Mouse (Mus musculus) neural tube, embryonic 11.5 days (tissue): ENCODE data around the gene Id2. TPM values are rescaled to one million over a fixed set of nuclear protein-coding genes. Genes with fewer than 3 reads are reported as not detected.

Experiments
- ATAC-seq: fragments of 200-750 bp; cut with Nextera tagmentation; 2 replicates; pipeline ENCODE4 v1.8.0; 2017; ENCODE audit warnings: moderate number of reproducible peaks, mild to moderate bottlenecking, moderate TSS enrichment, moderate library complexity; ENCODE audit not compliant: insufficient read depth, low FRiP score, low TSS enrichment
- DNase-seq: peaks from one replicate; pipeline ENCODE4 v3.0.0-alpha.2; 2015; ENCODE audit warnings: low spot score
- H3K27ac ChIP-seq: fragments of 300-500 bp; sonication (generic); 2 replicates; pipeline ENCODE4 v1.5.1; 2014; ENCODE audit warnings: low read depth, mild to moderate bottlenecking, low read length
- H3K27me3 ChIP-seq: fragments of 300-500 bp; sonication (generic); 2 replicates; pipeline ENCODE4 v1.6.1; 2014; ENCODE audit warnings: mild to moderate bottlenecking, low read length, mixed read lengths; ENCODE audit not compliant: control insufficient read depth, insufficient read depth
- H3K36me3 ChIP-seq: fragments of 300-500 bp; sonication (generic); 2 replicates; pipeline ENCODE4 v1.6.1; 2014; ENCODE audit warnings: mild to moderate bottlenecking, low read length, moderate library complexity, mixed read lengths; ENCODE audit not compliant: control insufficient read depth, insufficient read depth
- H3K4me1 ChIP-seq: fragments of 300-500 bp; sonication (generic); 2 replicates; pipeline ENCODE4 v1.6.1; 2014; ENCODE audit warnings: low read length, mixed read lengths; ENCODE audit not compliant: control insufficient read depth, insufficient read depth
- H3K4me2 ChIP-seq: fragments of 300-500 bp; sonication (generic); 2 replicates; pipeline ENCODE4 v1.6.1; 2014; ENCODE audit warnings: low read depth, mild to moderate bottlenecking, moderate library complexity
- H3K4me3 ChIP-seq: fragments of 300-500 bp; sonication (generic); 2 replicates; pipeline ENCODE4 v1.5.1; 2014; ENCODE audit warnings: low read depth, low read length
- H3K9ac ChIP-seq: fragments of 300-500 bp; sonication (generic); 2 replicates; pipeline ENCODE4 v1.6.1; 2014; ENCODE audit warnings: mild to moderate bottlenecking, low read length
- H3K9me3 ChIP-seq: fragments of 300-500 bp; sonication (generic); 2 replicates; pipeline ENCODE4 v1.6.1; 2016; ENCODE audit warnings: low read length; ENCODE audit not compliant: control insufficient read depth
- WGBS: fragments of 180-500 bp; shearing (Covaris S2); extraction: QIAGEN DNeasy Blood & Tissue Kit; methylation state at CpG from one replicate; pipeline ENCODE4 v1.1.7; 2014; 5-methylcytosine and 5-hydroxymethylcytosine counted together
- polyA plus RNA-seq: library from polyadenylated mRNA; unstranded; fragments of >200 nt; fragmentation: Nextera tagmentation; extraction: Ambion mirVana; gene quantifications from 2 replicates; pipeline ENCODE4 v1.2.1, GENCODE M21; 2014

Gene Id2
- polyA plus RNA-seq, 1 experiment from 2014 or later = 311 TPM

GRCm38 (mm10) chr12:25114426-25114825 is 17.5 kb upstream of the Id2 start:
- Histone ChIP-seq H3K27me3 (no peaks in the 10 kb centered on the region), H3K36me3 (no peaks in the 10 kb centered on the region), H3K27ac (no peak overlapping the region), H3K4me2 (no peak overlapping the region), H3K9me3 (no peaks in the 10 kb centered on the region; the same call in 1 of the 2 replicates), H3K4me3 (no peak overlapping the region), H3K4me1 (peaks cover 4% of the 10 kb centered on the region; the same call in 1 of the 2 replicates), H3K9ac (no peak overlapping the region)
- ATAC-seq (no peak), DNase-seq (no peak)
- 68% methylated on average over 1 of the region's 1 CpGs for WGBS

- no peak overlapping the region for H3K9ac ChIP-seq
- H3K4me2 ChIP-seq = no peak overlapping the region
- no peaks in the 10 kb centered on the region for H3K4me1 ChIP-seq
- ATAC-seq (no peak), DNase-seq (no peak)
- no peak overlapping the region for H3K4me3 ChIP-seq
- no peaks in the 10 kb centered on the region for H3K9me3 ChIP-seq
- H3K27ac ChIP-seq = no peak overlapping the region
- no peaks in the 10 kb centered on the region for H3K36me3 ChIP-seq
- WGBS = 84% methylated on average over 2 of the region's 2 CpGs
- no peaks in the 10 kb centered on the region for H3K27me3 ChIP-seq
These were observed 16.4 kb upstream of the Id2 start for GRCm38 (mm10) chr12:25113357-25113756.

- no peak for DNase-seq
- Histone ChIP-seq H3K9me3 (no peaks in the 10 kb centered on the region), H3K4me2 (no peak overlapping the region), H3K27me3 (no peaks in the 10 kb centered on the region), H3K9ac (no peak overlapping the region), H3K36me3 (no peaks in the 10 kb centered on the region), H3K4me1 (no peaks in the 10 kb centered on the region), H3K4me3 (no peak overlapping the region), H3K27ac (no peak overlapping the region)
- 95% methylated on average over 2 of the region's 2 CpGs for WGBS
- no peak for ATAC-seq
These were observed 15.9 kb upstream of the Id2 start for GRCm38 (mm10) chr12:25112806-25113205.

- no peak overlapping the region for H3K9ac ChIP-seq
- H3K4me1 ChIP-seq = no peaks in the 10 kb centered on the region
- no peaks in the 10 kb centered on the region for H3K9me3 ChIP-seq
- 87% methylated on average over 7 of the region's 7 CpGs for WGBS
- no peak overlapping the region for H3K27ac ChIP-seq
- ATAC-seq (no peak), DNase-seq (no peak)
- H3K4me3 ChIP-seq = no peak overlapping the region
- H3K4me2 ChIP-seq = no peak overlapping the region
- no peaks in the 10 kb centered on the region for H3K36me3 ChIP-seq
- no peaks in the 10 kb centered on the region for H3K27me3 ChIP-seq
These were observed 13.7 kb upstream of the Id2 start for GRCm38 (mm10) chr12:25110682-25111078.

- Histone ChIP-seq H3K27me3 (no peaks in the 10 kb centered on the region), H3K9ac (no peak overlapping the region), H3K4me3 (no peak overlapping the region), H3K9me3 (no peaks in the 10 kb centered on the region), H3K36me3 (no peaks in the 10 kb centered on the region), H3K27ac (no peak overlapping the region), H3K4me1 (no peaks in the 10 kb centered on the region), H3K4me2 (no peak overlapping the region)
- no peak for DNase-seq
- ATAC-seq = no peak
- 77% methylated on average over 7 of the region's 7 CpGs for WGBS
These were observed 13.2 kb upstream of the Id2 start for GRCm38 (mm10) chr12:25109971-25110681.

GRCm38 (mm10) chr12:25108865-25109264 is 11.9 kb upstream of the Id2 start:
- no peaks in the 10 kb centered on the region for H3K9me3 ChIP-seq
- ATAC-seq (no peak), DNase-seq (no peak)
- H3K9ac ChIP-seq = no peak overlapping the region
- no peaks in the 10 kb centered on the region for H3K36me3 ChIP-seq
- 72% methylated on average over 2 of the region's 2 CpGs for WGBS
- no peaks in the 10 kb centered on the region for H3K4me1 ChIP-seq
- no peak overlapping the region for H3K4me3 ChIP-seq
- no peak overlapping the region for H3K27ac ChIP-seq
- no peaks in the 10 kb centered on the region for H3K27me3 ChIP-seq
- no peak overlapping the region for H3K4me2 ChIP-seq

GRCm38 (mm10) chr12:25104541-25104940 is 7.6 kb upstream of the Id2 start:
- H3K36me3 ChIP-seq = no peaks in the 10 kb centered on the region
- H3K27me3 ChIP-seq = no peaks in the 10 kb centered on the region
- H3K9ac ChIP-seq = no peak overlapping the region
- ATAC-seq = no peak
- peaks cover 3% of the 10 kb centered on the region; the same call in 1 of the 2 replicates for H3K4me1 ChIP-seq
- H3K27ac ChIP-seq = no peak overlapping the region
- no peaks in the 10 kb centered on the region for H3K9me3 ChIP-seq
- no peak overlapping the region for H3K4me2 ChIP-seq
- no peak overlapping the region for H3K4me3 ChIP-seq
- no peak for DNase-seq

- no peak overlapping the region for H3K4me2 ChIP-seq
- H3K27me3 ChIP-seq = no peaks in the 10 kb centered on the region
- WGBS = 80% methylated on average over 6 of the region's 6 CpGs
- DNase-seq (no peak), ATAC-seq (no peak)
- H3K9me3 ChIP-seq = no peaks in the 10 kb centered on the region
- no peak overlapping the region for H3K4me3 ChIP-seq
- H3K9ac ChIP-seq = no peak overlapping the region
- peaks cover 3% of the 10 kb centered on the region; the same call in 1 of the 2 replicates for H3K4me1 ChIP-seq
- no peak overlapping the region for H3K27ac ChIP-seq
- no peaks in the 10 kb centered on the region for H3K36me3 ChIP-seq
These were observed 7.0 kb upstream of the Id2 start for GRCm38 (mm10) chr12:25103911-25104310.

GRCm38 (mm10) chr12:25101389-25101788 is 4.4 kb upstream of the Id2 start:
- no peaks in the 10 kb centered on the region for H3K36me3 ChIP-seq
- H3K4me3 ChIP-seq = no peak overlapping the region
- peak overlapping the region; percentile 85 for H3K27ac ChIP-seq
- DNase-seq (peak; percentile 23), ATAC-seq (no peak)
- peak overlapping the region; percentile 92 for H3K4me2 ChIP-seq
- peak overlapping the region; percentile 86 for H3K9ac ChIP-seq
- no peaks in the 10 kb centered on the region for H3K9me3 ChIP-seq
- peaks cover 17% of the 10 kb centered on the region for H3K4me1 ChIP-seq
- H3K27me3 ChIP-seq = no peaks in the 10 kb centered on the region
- WGBS = 21% methylated on average over 5 of the region's 5 CpGs
